Comparison of ENCODE assay signal across 9 mouse cellular contexts in the genomic region with DNA sequence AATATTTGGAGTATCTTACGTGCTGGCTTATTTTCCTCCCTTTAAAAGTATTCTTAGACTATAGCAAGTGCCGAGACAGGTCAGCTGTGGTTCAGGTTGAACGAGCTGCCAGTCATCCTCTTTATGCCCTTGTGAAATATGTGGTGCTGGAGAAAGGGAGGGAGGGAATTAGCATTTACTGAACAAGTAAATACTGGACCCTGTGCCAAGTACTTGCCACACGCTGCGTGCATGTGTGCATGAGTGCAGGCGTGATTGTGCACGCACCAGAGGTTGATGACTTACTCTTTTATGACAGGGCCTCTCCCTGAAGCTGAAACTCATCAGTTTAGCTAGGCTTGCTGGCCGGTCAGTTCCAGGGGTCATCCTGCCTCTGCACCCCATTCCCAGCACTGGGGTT.
DNase-seq lines count a peak whose midpoint lies in the region; ATAC-seq and TF ChIP-seq lines count a peak whose summit lies in the region.
"Had no signal": no experiment of that assay in that cellular context is flagged by ENCODE, and none has a peak within 500 bp of the region (broad histone marks: within the 10 kb centered on the region; RNA-seq: fewer than 3 reads in every experiment).

No protein-coding gene starts in this region.

- H3K9ac ChIP-seq in kidney, embryonic 16.5 days (replicated peaks; ENCODE audit: low read length), result no peak overlapping the region
- no peak overlapping the region for H3K9ac ChIP-seq in neural tube, embryonic 12.5 days
- H3K9ac ChIP-seq: liver, embryonic 14.5 days had no signal

- H3K36me3 ChIP-seq in kidney, embryonic 16.5 days (ENCODE audit: insufficient read depth, low read length), result no peaks in the 10 kb centered on the region
- no peaks in the 10 kb centered on the region for H3K36me3 ChIP-seq in neural tube, embryonic 12.5 days

- peak; percentile 57; the same call in 1 of the 2 replicates for ATAC-seq in kidney, embryonic 16.5 days (ENCODE audit: low FRiP score, low TSS enrichment)
- peak; percentile 27; the same call in 1 of the 2 replicates for ATAC-seq in neural tube, embryonic 12.5 days (ENCODE audit: low FRiP score, low read depth)
- no peak for ATAC-seq in megakaryocyte progenitor cell, adult 5-6 weeks (replicated peaks; ENCODE audit: poor library complexity)

- H3K9me3 ChIP-seq in kidney, embryonic 16.5 days (ENCODE audit: low read length), result no peaks in the 10 kb centered on the region
- no peaks in the 10 kb centered on the region for H3K9me3 ChIP-seq in neural tube, embryonic 12.5 days

- DNase-seq in left cerebral cortex, postnatal 4 days, result peak; percentile 74
- no peak for DNase-seq in left cerebral cortex, adult 2 months (ENCODE audit: extremely low spot score in 1 of 2, low spot score in 2 of 2)
- DNase-seq in fat pad, adult 2 months (ENCODE audit: extremely low read depth, low read depth, low spot score), result peak; percentile 72
- no peak for DNase-seq in gastrocnemius, postnatal 14 days
- no peak for DNase-seq in layer of hippocampus, postnatal 14 days (ENCODE audit: low spot score in 2 of 2)

- 34% methylated on average over 8 of the region's 8 CpGs for WGBS in kidney, embryonic 16.5 days
- WGBS in neural tube, embryonic 12.5 days, result 42% methylated on average over 8 of the region's 8 CpGs

- no peaks in the 10 kb centered on the region for H3K27me3 ChIP-seq in kidney, embryonic 16.5 days (ENCODE audit: insufficient read depth, low read length)
- no peaks in the 10 kb centered on the region for H3K27me3 ChIP-seq in neural tube, embryonic 12.5 days (replicated peaks)

- no peak for TF ChIP-seq CTCF in left cerebral cortex, adult 2 months (IDR thresholded peaks at IDR 0.05)

- no peak overlapping the region for H3K27ac ChIP-seq in left cerebral cortex, adult 2 months
- no peak overlapping the region for H3K27ac ChIP-seq in kidney, embryonic 16.5 days (ENCODE audit: low read length)
- H3K27ac ChIP-seq in neural tube, embryonic 12.5 days, result peak overlapping the region; percentile 53; the same call in 1 of the 2 replicates
- H3K27ac ChIP-seq: liver, embryonic 14.5 days had no signal

- H3K4me1 ChIP-seq in kidney, embryonic 16.5 days (ENCODE audit: insufficient read depth, low read length), result peaks cover 35% of the 10 kb centered on the region
- H3K4me1 ChIP-seq in neural tube, embryonic 12.5 days, result peaks cover 30% of the 10 kb centered on the region

- no peak overlapping the region for H3K4me2 ChIP-seq in kidney, embryonic 16.5 days (replicated peaks; ENCODE audit: low read depth, low read length)
- no peak overlapping the region for H3K4me2 ChIP-seq in neural tube, embryonic 12.5 days (replicated peaks)

- intact Hi-C loops in left cerebral cortex, postnatal 4 days (cut with DNase I), result no loop called here
- intact Hi-C loops in left cerebral cortex, adult 2 months (cut with DNase I), result no loop called here
- intact Hi-C loops in gastrocnemius, postnatal 14 days (cut with DNase I; ENCODE audit: low total_unique reads), result no loop called here

- H3K4me3 ChIP-seq in left cerebral cortex, adult 2 months, result no peak overlapping the region
- no peak overlapping the region for H3K4me3 ChIP-seq in kidney, embryonic 16.5 days (ENCODE audit: low read length)
- no peak overlapping the region for H3K4me3 ChIP-seq in neural tube, embryonic 12.5 days

Comparison
In these comparisons a context has a peak if more than half of its experiments do, and no peak if none do; other contexts are left out.
1. DNase-seq: peak in left cerebral cortex, postnatal 4 days (single experiment) and fat pad, adult 2 months (single experiment); none in left cerebral cortex, adult 2 months (0 of 2), gastrocnemius, postnatal 14 days (single experiment) and layer of hippocampus, postnatal 14 days (0 of 2).